Mouse (Mus musculus): ENCODE measurements around the gene Nt5dc2. TPM values are rescaled to one million over a fixed set of nuclear protein-coding genes. Genes with fewer than 3 reads are reported as not detected.

Gene Nt5dc2
- polyA plus RNA-seq, 1 experiment from 2014 or later, result 572 TPM

- Histone ChIP-seq H3K27ac (replicated peaks) (peak overlapping the region; percentile 97), H3K4me1 (peaks cover 64% of the 10 kb centered on the region), H3K4me3 (peak overlapping the region; percentile 82), H3K9me3 (replicated peaks) (no peaks in the 10 kb centered on the region), H3K36me3 (peaks cover 36% of the 10 kb centered on the region), H3K27me3 (ENCODE audit: low read depth, poor library complexity, severe bottlenecking) (no peaks in the 10 kb centered on the region)
- 4% methylated on average over 23 of the region's 23 CpGs for WGBS
- peak; percentile 58 for DNase-seq (ENCODE audit: low spot score)
Observed at GRCm38 (mm10) chr14:31128101-31128825, 2.6 kb upstream of the Nt5dc2 start.

- WGBS, result 0% methylated on average over 33 of the region's 33 CpGs
- Histone ChIP-seq H3K4me1 (peaks cover 70% of the 10 kb centered on the region), H3K36me3 (peaks cover 36% of the 10 kb centered on the region), H3K9me3 (replicated peaks) (no peaks in the 10 kb centered on the region), H3K4me3 (peak within 1 kb of the TSS; percentile 82), H3K27ac (replicated peaks) (peak within 1 kb of the TSS; percentile 97), H3K27me3 (ENCODE audit: low read depth, poor library complexity, severe bottlenecking) (no peaks in the 10 kb centered on the region)
- DNase-seq (ENCODE audit: low spot score), result peak; percentile 99
Observed at GRCm38 (mm10) chr14:31128826-31129219, 2.0 kb upstream of the Nt5dc2 start, which contains the start of gene Smim4. TSS of gene Smim4 (minus strand) at chr14:31128956.

- Histone ChIP-seq H3K27ac (replicated peaks) (peak overlapping the region; percentile 97), H3K4me3 (peak overlapping the region; percentile 83), H3K9me3 (replicated peaks) (no peaks in the 10 kb centered on the region), H3K36me3 (peaks cover 36% of the 10 kb centered on the region), H3K27me3 (ENCODE audit: low read depth, poor library complexity, severe bottlenecking) (no peaks in the 10 kb centered on the region), H3K4me1 (peaks cover 70% of the 10 kb centered on the region)
- 65% methylated on average over 15 of the region's 15 CpGs for WGBS
- no peak for DNase-seq (ENCODE audit: low spot score)
Observed at GRCm38 (mm10) chr14:31129326-31130235, 1.3 kb upstream of the Nt5dc2 start.

- peak overlapping the region; percentile 97 for H3K27ac ChIP-seq (replicated peaks)
- H3K36me3 ChIP-seq, result peaks cover 42% of the 10 kb centered on the region
- H3K4me1 ChIP-seq, result peaks cover 60% of the 10 kb centered on the region
- WGBS, result under 1% methylated on average over 43 of the region's 43 CpGs
- H3K27me3 ChIP-seq (ENCODE audit: low read depth, poor library complexity, severe bottlenecking), result no peaks in the 10 kb centered on the region
- peak; percentile 57 for DNase-seq (ENCODE audit: low spot score)
- no peaks in the 10 kb centered on the region for H3K9me3 ChIP-seq (replicated peaks)
- peak overlapping the region; percentile 83 for H3K4me3 ChIP-seq
Observed at GRCm38 (mm10) chr14:31131272-31131821, 494 bp downstream of the Nt5dc2 start.

- Histone ChIP-seq H3K27me3 (ENCODE audit: low read depth, poor library complexity, severe bottlenecking) (no peaks in the 10 kb centered on the region), H3K9me3 (replicated peaks) (no peaks in the 10 kb centered on the region), H3K4me1 (peaks cover 53% of the 10 kb centered on the region), H3K36me3 (peaks cover 46% of the 10 kb centered on the region), H3K4me3 (peak overlapping the region; percentile 83), H3K27ac (replicated peaks) (peak overlapping the region; percentile 97)
- peak; percentile 37 for DNase-seq (ENCODE audit: low spot score)
- 19% methylated on average over 6 of the region's 6 CpGs for WGBS
Observed at GRCm38 (mm10) chr14:31132031-31132430, 1.2 kb downstream of the Nt5dc2 start.

GRCm38 (mm10) chr14:31132491-31132975 lies 1.7 kb downstream of the Nt5dc2 start:
- Histone ChIP-seq H3K27ac (replicated peaks) (peak overlapping the region; percentile 97), H3K4me1 (peaks cover 50% of the 10 kb centered on the region), H3K27me3 (ENCODE audit: low read depth, poor library complexity, severe bottlenecking) (no peaks in the 10 kb centered on the region), H3K36me3 (peaks cover 51% of the 10 kb centered on the region), H3K9me3 (replicated peaks) (no peaks in the 10 kb centered on the region), H3K4me3 (peak overlapping the region; percentile 83)
- WGBS, result 85% methylated on average over 7 of the region's 7 CpGs
- no peak for DNase-seq (ENCODE audit: low spot score)

DNA sequence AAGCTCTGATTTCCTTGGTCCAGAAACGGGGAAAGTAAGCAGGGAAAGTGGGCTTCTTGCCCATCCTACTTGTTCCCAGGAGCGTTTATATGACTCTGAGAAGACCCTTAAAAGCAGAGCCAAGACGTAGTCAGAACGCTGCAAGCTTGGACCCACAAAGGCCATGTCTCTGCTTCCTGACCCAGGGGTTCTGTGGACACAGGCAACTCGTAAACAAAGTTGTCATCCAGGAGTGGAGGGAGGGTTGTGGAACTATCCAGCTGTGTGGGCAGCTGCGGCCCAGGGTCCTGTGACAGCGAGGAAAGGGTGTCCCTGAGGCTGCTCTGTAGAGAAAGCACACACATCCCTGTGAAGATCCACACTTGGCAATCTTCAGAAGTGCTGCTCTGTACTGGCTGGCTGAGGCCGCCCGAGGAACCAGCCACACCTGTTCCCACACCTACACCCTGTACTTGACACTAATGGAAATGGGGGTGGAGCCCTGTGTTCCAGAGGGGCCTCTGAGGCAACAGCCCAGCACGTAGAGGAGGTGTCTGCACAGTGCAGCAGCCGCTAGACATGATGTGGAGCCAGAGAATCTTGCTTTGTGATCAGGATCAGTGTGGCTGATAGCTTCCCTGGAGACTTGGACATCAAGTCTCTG lies 2.3 kb downstream of the Nt5dc2 start:
- Histone ChIP-seq H3K36me3 (peaks cover 57% of the 10 kb centered on the region), H3K4me3 (peak overlapping the region; percentile 83), H3K9me3 (replicated peaks) (no peaks in the 10 kb centered on the region), H3K27ac (replicated peaks) (peak overlapping the region; percentile 15; the same call in 1 of the 2 replicates), H3K27me3 (ENCODE audit: low read depth, poor library complexity, severe bottlenecking) (no peaks in the 10 kb centered on the region), H3K4me1 (peaks cover 50% of the 10 kb centered on the region)
- WGBS, result 86% methylated on average over 11 of the region's 11 CpGs
- DNase-seq (ENCODE audit: low spot score), result no peak

DNA sequence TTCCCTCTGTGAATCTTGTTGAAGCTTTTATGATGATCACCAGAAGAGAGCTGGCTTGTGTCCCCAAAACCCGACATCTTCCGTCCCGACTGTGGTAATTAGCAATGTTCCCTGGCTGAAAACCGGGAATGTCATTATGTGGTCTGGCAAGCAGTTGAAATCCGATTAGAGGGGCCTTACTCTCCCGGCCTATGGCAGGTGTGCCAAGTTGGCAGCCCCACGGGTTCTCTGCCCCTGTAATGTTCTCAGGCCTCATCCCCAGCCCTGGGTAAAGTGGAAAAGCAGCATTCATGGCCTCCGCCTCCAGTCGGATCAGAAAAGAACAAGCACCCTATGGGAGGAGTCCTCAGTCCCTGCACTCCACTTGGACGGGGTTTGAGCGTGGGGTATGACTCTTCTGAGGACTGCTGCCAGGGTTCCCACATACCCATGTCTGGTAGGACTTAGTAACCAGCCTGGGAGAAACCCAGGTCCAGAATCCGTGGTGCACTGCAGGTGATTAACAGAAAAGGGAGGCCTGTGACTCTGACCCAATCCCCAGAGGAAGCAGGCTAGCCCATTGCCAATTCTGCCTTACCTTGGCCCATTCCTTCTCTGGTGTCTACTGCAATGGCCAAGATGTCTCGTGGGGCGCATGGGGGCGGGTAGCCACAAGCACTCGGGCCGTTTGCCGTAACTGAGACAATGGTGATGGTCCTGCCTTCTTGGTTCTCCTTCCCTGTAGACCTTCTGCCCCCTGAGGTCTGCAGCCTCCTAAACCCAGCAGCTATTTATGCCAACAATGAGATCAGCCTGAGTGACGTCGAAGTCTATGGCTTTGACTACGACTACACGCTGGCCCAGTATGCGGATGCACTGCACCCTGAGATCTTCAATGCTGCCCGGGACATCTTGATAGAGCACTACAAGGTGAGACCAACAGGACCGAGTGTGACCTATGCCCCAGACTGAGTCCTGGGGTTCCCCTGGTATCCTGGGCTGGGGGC lies 3.5 kb downstream of the Nt5dc2 start:
- no peaks in the 10 kb centered on the region for H3K27me3 ChIP-seq (ENCODE audit: low read depth, poor library complexity, severe bottlenecking)
- no peak for DNase-seq (ENCODE audit: low spot score)
- H3K4me3 ChIP-seq, result no peak overlapping the region
- H3K9me3 ChIP-seq (replicated peaks), result no peaks in the 10 kb centered on the region
- 0 out of 2 replicates have a peak overlapping the region, but pooled peaks have one; percentile 18 for H3K27ac ChIP-seq (replicated peaks)
- peaks cover 69% of the 10 kb centered on the region for H3K36me3 ChIP-seq
- WGBS, result 91% methylated on average over 25 of the region's 25 CpGs
- peaks cover 44% of the 10 kb centered on the region for H3K4me1 ChIP-seq

DNA sequence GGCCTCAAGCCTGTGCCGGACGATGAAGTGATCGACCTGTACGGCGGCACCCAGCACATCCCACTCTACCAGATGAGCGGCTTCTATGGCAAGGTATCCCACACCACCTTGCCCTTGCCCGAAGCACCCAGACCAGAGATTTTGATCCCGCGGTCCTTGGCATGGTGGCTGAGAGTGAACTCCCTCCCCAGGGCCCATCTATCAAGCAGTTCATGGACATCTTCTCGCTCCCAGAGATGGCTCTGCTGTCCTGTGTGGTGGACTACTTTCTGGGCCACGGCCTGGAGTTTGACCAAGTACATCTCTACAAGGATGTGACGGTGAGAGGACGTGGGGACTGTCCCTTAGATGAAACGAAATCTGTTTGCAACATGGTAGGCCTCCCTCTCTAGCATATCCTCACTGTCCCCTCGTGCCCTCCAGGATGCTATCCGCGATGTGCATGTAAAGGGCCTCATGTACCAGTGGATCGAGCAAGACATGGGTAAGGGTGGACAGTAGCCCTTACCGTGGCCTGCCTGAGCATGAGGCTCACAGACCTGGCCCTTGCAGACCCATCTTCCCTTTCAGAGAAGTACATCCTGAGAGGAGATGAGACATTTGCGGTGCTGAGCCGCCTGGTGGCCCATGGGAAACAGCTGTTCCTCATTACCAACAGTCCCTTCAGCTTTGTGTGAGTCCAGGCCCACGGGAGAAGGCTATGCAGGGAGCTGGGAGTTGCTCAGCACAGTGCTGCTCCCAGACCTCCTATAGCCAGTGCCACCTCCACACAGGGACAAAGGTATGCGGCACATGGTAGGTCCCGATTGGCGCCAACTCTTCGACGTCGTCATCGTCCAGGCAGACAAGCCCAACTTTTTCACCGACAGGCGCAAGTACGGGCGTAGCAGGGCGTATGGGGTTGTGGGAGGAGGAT lies 4.9 kb downstream of the Nt5dc2 start:
- H3K27ac ChIP-seq (replicated peaks), result no peak overlapping the region
- WGBS, result 95% methylated on average over 34 of the region's 34 CpGs
- no peak overlapping the region for H3K4me3 ChIP-seq
- no peaks in the 10 kb centered on the region for H3K27me3 ChIP-seq (ENCODE audit: low read depth, poor library complexity, severe bottlenecking)
- H3K9me3 ChIP-seq (replicated peaks), result no peaks in the 10 kb centered on the region
- H3K36me3 ChIP-seq, result peaks cover 83% of the 10 kb centered on the region
- no peak for DNase-seq (ENCODE audit: low spot score)
- peaks cover 30% of the 10 kb centered on the region for H3K4me1 ChIP-seq

GRCm38 (mm10) chr14:31136411-31137280 lies 5.8 kb downstream of the Nt5dc2 start:
- no peaks in the 10 kb centered on the region for H3K27me3 ChIP-seq (ENCODE audit: low read depth, poor library complexity, severe bottlenecking)
- 95% methylated on average over 26 of the region's 26 CpGs for WGBS
- no peak overlapping the region for H3K4me3 ChIP-seq
- H3K4me1 ChIP-seq, result peaks cover 27% of the 10 kb centered on the region
- H3K9me3 ChIP-seq (replicated peaks), result no peaks in the 10 kb centered on the region
- no peak for DNase-seq (ENCODE audit: low spot score)
- H3K36me3 ChIP-seq, result peaks cover 92% of the 10 kb centered on the region
- H3K27ac ChIP-seq (replicated peaks), result no peak overlapping the region
